Mouse (Mus musculus) neutrophil, adult 5-6 weeks (primary cell): ENCODE results near the gene Zswim8. TPM values are rescaled to one million over a fixed set of nuclear protein-coding genes. Genes with fewer than 3 reads are reported as not detected.

ENCODE experiments used
- ATAC-seq: fragments of 151-379, 151-347 bp; 2 replicates; pipeline ENCODE4 v1.8.0; 2017; ENCODE audit warnings: mild to moderate bottlenecking, moderate TSS enrichment; ENCODE audit not compliant: insufficient number of reproducible peaks, poor library complexity, low FRiP score, severe bottlenecking; ENCODE audit errors: extremely low read depth
- total RNA-seq: library from RNA; stranded (forward); fragments of 200-1000 nt; gene quantifications from 2 replicates; pipeline ENCODE4 v1.2.3, GENCODE M21; 2017

The Zswim8 gene
- total RNA-seq, 1 experiment from 2014 or later, result 97.9 TPM

DNA sequence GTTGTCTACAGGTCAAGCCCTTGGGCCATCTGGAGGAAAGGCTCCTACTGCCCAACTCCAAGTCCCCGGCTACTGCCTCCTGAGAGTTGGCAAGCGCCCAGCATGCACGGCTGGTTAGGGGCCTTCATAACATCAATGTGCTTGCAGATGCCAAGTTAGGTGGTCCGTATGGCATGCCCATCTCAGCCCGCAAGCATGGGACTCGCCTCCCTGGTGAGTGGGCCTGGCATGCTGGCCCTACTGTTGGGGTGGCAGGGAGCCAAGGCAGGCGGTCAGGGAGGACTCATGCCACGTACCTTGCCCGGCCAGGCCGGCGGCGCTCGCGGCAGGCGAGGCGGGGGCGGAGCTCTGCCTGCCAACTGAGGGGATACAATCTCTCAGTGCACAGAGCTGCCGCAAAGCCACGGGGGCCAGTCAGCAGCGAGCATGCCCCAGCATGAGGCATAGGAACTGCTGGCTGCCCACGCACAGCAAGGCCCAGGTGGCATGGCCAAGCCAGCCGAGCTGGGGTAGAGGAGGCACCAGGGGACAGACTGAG, 50.1 kb downstream of the Zswim8 start:
- no peak for ATAC-seq

DNA sequence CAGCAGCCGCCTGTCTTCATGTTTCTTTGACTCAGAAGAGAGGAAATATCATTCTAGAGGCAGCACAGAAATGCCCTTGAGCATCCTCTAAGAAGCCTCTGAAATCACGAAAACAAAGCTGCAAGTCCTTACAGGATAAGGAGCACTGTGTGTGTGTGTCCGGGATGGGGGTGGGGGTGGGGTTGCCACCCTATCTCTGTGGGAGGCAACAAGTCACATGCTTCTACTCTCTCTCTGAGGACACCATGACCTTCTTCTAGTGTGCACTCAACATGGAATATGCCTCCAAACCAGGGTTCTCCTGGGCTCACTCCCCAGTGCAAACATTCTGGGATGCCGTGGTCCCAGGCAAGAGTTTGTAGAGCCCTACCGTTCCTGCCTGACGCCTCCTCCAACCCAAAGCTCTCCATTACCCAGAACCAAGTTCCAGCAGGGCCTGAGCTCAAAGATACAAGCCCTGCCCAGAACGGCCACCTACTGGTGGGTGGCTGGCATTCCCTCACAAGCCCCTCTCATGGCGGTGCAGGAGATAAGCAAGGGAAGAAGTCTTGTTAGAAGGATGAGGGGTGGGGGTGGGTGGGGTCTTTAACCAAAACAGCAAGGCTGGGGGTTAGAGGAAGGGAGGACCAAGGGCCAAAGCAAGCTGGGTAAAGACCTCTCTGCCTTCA, 51.5 kb downstream of the Zswim8 start:
- ATAC-seq, result no peak

GRCm38 (mm10) chr14:20764942-20765341, 57.6 kb downstream of the Zswim8 start:
- no peak for ATAC-seq

- ATAC-seq, result peak; percentile 79
Observed at GRCm38 (mm10) chr14:20765642-20766258, 58.4 kb downstream of the Zswim8 start.

DNA sequence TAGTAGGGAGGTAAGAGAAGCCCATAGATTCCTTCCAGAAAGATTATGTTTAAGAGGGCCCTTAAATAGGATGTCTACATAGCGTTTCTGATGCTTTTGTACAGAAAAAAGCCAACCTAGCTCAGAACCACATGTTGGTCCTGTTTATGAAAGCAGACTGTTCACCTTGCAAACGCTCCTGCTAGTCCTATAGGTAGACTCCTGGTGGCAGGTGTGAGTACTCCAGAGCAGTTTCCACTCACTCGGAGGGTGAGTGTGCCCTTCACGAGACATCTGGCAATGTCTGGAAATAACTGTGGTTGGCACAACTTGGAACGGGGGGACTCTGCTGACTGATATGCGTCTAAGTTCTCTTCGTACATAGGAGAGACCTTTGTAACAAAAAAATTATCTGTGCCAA, 60.6 kb downstream of the Zswim8 start:
- ATAC-seq, result no peak

DNA sequence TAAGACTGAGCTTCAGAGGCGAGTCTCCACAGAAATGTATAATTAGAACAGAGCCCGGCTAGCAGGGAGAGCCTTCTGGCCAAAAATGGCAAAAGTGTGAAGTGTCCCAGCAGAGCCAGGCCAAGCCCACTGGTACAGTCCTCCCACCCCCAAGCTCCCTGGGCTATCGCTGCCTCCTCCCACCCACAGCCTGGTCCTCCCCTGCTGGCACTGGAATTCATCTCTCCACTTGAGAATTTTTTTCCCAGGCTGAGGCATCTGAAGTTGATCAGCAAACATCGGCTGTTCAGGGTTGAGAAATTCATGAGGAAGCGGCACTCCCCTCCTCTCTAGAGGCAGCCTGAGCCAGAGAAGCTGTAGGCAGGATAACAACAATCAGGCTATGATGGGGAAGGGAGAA, 61.2 kb downstream of the Zswim8 start:
- ATAC-seq, result no peak

- ATAC-seq, result no peak
Observed at GRCm38 (mm10) chr14:20771941-20772340, 64.6 kb downstream of the Zswim8 start.

- ATAC-seq, result no peak
Observed at GRCm38 (mm10) chr14:20772808-20773207, 65.5 kb downstream of the Zswim8 start.

Other genes starting within 250 kb of the Zswim8 start
- gene Anxa7, start 227.4 kb upstream of the Zswim8 start, total RNA-seq, result 83.6 and 84.7 TPM in 2 replicates
- gene Mss51, start 210.7 kb upstream of the Zswim8 start, total RNA-seq, result 2.9 and 3.7 TPM in 2 replicates
- 88.2 and 88.3 TPM in 2 replicates for gene Ppp3cb, start 161.0 kb upstream of the Zswim8 start, total RNA-seq
- 3.2 and 4.5 TPM in 2 replicates for gene Usp54, start 66.5 kb upstream of the Zswim8 start, total RNA-seq
- gene Myoz1, start 51.0 kb upstream of the Zswim8 start, total RNA-seq, result not detected in 2 replicates
- gene Synpo2l, start 39.2 kb upstream of the Zswim8 start, total RNA-seq, result 0.12 TPM in 1 of 2 replicates, not detected in the other
- gene Sec24c, start 33.2 kb upstream of the Zswim8 start, total RNA-seq, result 188 and 209 TPM in 2 replicates
- gene Fut11, start 12.6 kb upstream of the Zswim8 start, total RNA-seq, result 5.6 and 5.7 TPM in 2 replicates
- gene Chchd1, start 4.5 kb upstream of the Zswim8 start, total RNA-seq, result 43.1 and 47.8 TPM in 2 replicates
- 18.2 and 21.4 TPM in 2 replicates for gene Ndst2, start 27.0 kb downstream of the Zswim8 start, total RNA-seq
- 53.7 and 64.2 TPM in 2 replicates for gene Camk2g, start 86.5 kb downstream of the Zswim8 start, total RNA-seq
- gene Plau, start 129.1 kb downstream of the Zswim8 start, total RNA-seq, result 0.12 and 0.81 TPM in 2 replicates
- 30.0 and 39.3 TPM in 2 replicates for gene Vcl, start 221.8 kb downstream of the Zswim8 start, total RNA-seq